Mouse (Mus musculus) heart, adult 2 months (tissue): Measurements from ENCODE around the gene Tk1. TPM values are rescaled to one million over a fixed set of nuclear protein-coding genes. Genes with fewer than 3 reads are reported as not detected.
"Not testable (repeated sequence)": the region's sequence is repeated elsewhere in the genome, so short reads cannot be mapped to it uniquely, and the experiment has no call there.

ENCODE experiments used
- DNase-seq, 2 experiments: peaks; one replicate each; pipeline ENCODE4 v3.0.0; 2021
- H3K27ac ChIP-seq: fragments of 200-600 bp; 2 replicates; pipeline ENCODE4 v1.8.1; 2022
- H3K27me3 ChIP-seq: fragments of 200-500 bp; 2 replicates; pipeline ENCODE4 v1.6.1; 2012; ENCODE audit warnings: mild to moderate bottlenecking, low read length, inconsistent platforms, mixed read lengths; ENCODE audit not compliant: control insufficient read depth, insufficient read depth
- H3K36me3 ChIP-seq: fragments of 200-500 bp; 2 replicates; pipeline ENCODE4 v1.6.1; 2012; ENCODE audit warnings: low read length, inconsistent platforms; ENCODE audit not compliant: control insufficient read depth, insufficient read depth
- H3K4me1 ChIP-seq: fragments of 200-500 bp; 2 replicates; pipeline ENCODE4 v1.6.1; 2011; ENCODE audit warnings: low read length; ENCODE audit not compliant: control insufficient read depth, insufficient read depth
- H3K4me3 ChIP-seq: fragments of 200-600 bp; 2 replicates; pipeline ENCODE4 v1.8.1; 2022
- H3K79me2 ChIP-seq: fragments of 200-500 bp; replicated peaks from 2 replicates; pipeline ENCODE4 v1.6.1; 2012; ENCODE audit warnings: mild to moderate bottlenecking, inconsistent platforms, low read length, moderate library complexity, mixed read lengths; ENCODE audit not compliant: control insufficient read depth, insufficient read depth
- H3K9ac ChIP-seq: fragments of 200-500 bp; 2 replicates; pipeline ENCODE4 v1.6.1; 2012; ENCODE audit warnings: low read depth, mild to moderate bottlenecking, control low read depth, inconsistent platforms, low read length, mixed read lengths
- CTCF ChIP-seq: fragments of 200-600 bp; IDR thresholded peaks from 2 replicates; pipeline ENCODE4 v1.8.1; 2022; ENCODE audit warnings: antibody characterized with exemption, mild to moderate bottlenecking, moderate library complexity
- EP300 ChIP-seq: fragments of 200-500 bp; IDR thresholded peaks from 2 replicates; pipeline ENCODE4 v1.6.1; 2011; ENCODE audit warnings: low read depth, low read length, control low read depth; ENCODE audit not compliant: insufficient read depth
- POLR2A ChIP-seq: fragments of 200-500 bp; IDR thresholded peaks from 2 replicates; pipeline ENCODE4 v1.6.1; 2011; ENCODE audit warnings: mild to moderate bottlenecking, low read depth, low read length, control low read depth; ENCODE audit not compliant: insufficient read depth
- WGBS: fragments of 180-500 bp; shearing (Covaris S2); methylation state at CpG from one replicate; pipeline ENCODE4 v1.1.7; 2018; 5-methylcytosine and 5-hydroxymethylcytosine counted together
- intact Hi-C: fragments of 180-260 bp; cut with DNase I; formaldehyde crosslinking; loops from one replicate; pipeline ENCODE4 v1.15.1; 2025
- polyA plus RNA-seq: library from polyadenylated mRNA; depleted of rRNA; stranded (reverse); fragments of >200 nt; gene quantifications from 2 replicates; pipeline ENCODE4 v1.2.3, GENCODE M21; 2012
- total RNA-seq, 2 experiments: library from RNA; stranded (reverse); gene quantifications; 2 replicates each; pipeline ENCODE4 v1.2.3; 2021

Gene Tk1
- total and polyA plus RNA-seq, 3 experiments = 1.9 to 3.0 (median 2.0) TPM

DNA sequence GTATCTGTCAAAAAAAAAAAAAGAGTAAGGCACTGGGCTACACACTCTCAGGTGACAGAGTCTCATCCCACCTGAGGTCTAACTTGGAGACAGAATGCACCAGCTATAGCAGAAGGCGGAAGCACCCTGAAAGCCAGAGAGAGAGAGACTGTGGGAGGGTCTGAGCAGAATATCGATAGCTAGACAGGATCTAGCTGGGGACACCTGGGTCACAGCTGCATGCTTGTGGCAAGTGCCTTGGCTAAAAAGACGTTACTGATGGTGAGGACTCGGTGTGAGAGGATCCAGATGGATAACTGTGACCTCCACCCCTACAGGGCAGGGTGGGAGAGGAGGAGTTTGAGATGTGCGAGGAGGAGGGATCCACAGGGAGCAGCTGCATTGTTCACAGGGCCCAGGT is 28.9 kb downstream of the Tk1 start:
- Histone ChIP-seq H3K36me3 (no peaks in the 10 kb centered on the region), H3K9ac (no peak overlapping the region), H3K4me1 (no peaks in the 10 kb centered on the region), H3K27me3 (no peaks in the 10 kb centered on the region), H3K4me3 (no peak overlapping the region), H3K27ac (no peak overlapping the region), H3K79me2 (no peaks in the 10 kb centered on the region)
- WGBS = 64% methylated on average over 5 of the region's 5 CpGs
- no peak for TF ChIP-seq EP300
- no peak for TF ChIP-seq POLR2A
- no peak for TF ChIP-seq CTCF
- no peak for DNase-seq
- intact Hi-C loops = no loop called here

DNA sequence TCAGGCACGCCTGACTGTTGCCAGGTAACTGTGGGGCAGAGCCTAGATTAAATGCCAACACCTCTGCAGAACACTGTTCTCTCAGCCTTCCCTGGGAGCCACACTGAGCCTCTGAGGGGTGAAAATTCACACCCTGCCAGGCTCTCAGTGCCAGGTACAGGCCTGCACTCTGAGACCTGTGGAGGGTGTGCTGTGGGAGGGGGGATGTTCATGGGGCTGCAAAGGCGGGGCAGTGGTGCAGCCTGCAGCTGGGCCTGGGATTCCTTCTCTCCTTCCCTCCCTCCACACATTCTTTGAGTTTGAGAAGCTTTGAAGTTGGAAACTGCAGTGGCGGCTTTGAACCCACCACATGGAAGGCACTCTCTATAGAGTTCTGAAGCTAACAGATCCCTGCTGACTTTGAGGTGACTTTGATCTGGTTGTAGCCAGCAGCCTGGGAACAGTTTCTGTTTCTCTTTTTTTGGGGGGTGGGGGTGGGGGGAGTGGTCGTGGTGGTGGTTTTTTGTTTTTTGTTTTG is 31.8 kb downstream of the Tk1 start:
- Histone ChIP-seq H3K4me3 (no peak overlapping the region), H3K9ac (no peak overlapping the region), H3K79me2 (no peaks in the 10 kb centered on the region), H3K36me3 (no peaks in the 10 kb centered on the region), H3K27ac (no peak overlapping the region), H3K27me3 (no peaks in the 10 kb centered on the region), H3K4me1 (no peaks in the 10 kb centered on the region; the same call in 1 of the 2 replicates)
- no peak for TF ChIP-seq POLR2A
- no peak for TF ChIP-seq EP300
- TF ChIP-seq CTCF = no peak
- intact Hi-C loops = no loop called here
- DNase-seq = no peak
- WGBS = 77% methylated on average over 4 of the region's 4 CpGs

DNA sequence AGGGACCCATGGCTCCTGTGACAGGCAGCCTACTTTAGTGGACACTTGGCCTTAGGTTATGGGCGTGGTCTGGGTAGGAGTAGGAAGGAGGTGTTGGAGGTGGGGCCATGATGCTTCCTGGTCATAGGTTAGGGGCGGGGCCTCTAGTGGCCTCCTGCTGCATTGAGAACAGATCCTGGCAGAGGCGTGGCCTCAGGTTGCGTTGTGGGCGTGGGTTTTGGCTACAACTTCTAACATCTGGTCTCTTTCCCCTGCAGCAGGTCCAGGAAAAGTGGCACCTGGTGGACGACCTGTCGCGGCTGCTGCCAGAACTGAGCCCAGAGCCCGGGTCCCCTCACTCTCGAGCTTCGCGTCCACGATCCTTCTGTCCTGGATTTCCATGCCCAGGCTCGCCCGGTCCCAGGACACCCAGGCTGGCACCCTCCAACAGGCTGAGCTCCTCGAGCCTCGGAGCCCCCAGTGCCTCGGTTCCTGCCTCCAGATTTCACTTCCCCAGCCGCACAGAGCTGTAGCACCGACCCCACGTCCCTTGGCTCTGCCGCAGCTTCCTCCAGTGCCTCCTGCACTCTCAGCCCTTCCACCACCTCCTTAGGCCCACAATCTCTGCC is 33.5 kb downstream of the Tk1 start:
- Histone ChIP-seq H3K36me3 (no peaks in the 10 kb centered on the region), H3K27me3 (no peaks in the 10 kb centered on the region), H3K27ac (no peak overlapping the region), H3K4me3 (no peak overlapping the region), H3K9ac (no peak overlapping the region), H3K4me1 (no peaks in the 10 kb centered on the region; the same call in 1 of the 2 replicates), H3K79me2 (no peaks in the 10 kb centered on the region)
- peak in 1 of 2 experiments; percentile 67 for DNase-seq
- WGBS = 55% methylated on average over 22 of the region's 22 CpGs
- intact Hi-C loops = no loop called here
- no peak for TF ChIP-seq CTCF
- no peak for TF ChIP-seq EP300
- no peak for TF ChIP-seq POLR2A

DNA sequence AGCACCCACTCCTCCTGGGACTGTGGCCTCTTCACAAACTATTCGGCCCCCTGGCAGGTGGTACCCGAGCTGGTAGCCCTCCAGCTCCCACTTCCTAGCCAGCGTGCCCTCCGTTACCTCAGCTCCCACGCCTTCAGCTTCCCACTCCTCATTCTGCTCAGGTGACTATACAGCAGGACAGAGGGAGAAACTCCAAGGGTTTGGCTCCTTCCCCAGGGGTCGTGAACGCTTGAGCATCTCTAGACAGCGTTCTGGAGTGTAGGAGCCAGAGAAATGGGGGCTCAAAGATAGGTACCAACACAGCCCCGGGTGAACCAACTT is 34.5 kb downstream of the Tk1 start:
- H3K79me2 ChIP-seq = no peaks in the 10 kb centered on the region
- 92% methylated on average over 9 of the region's 9 CpGs for WGBS
- no peak overlapping the region for H3K9ac ChIP-seq
- H3K4me3 ChIP-seq = no peak overlapping the region
- H3K27ac ChIP-seq = no peak overlapping the region
- no peaks in the 10 kb centered on the region for H3K27me3 ChIP-seq
- no peaks in the 10 kb centered on the region for H3K36me3 ChIP-seq
- no peak for TF ChIP-seq POLR2A
- TF ChIP-seq EP300 = no peak
- TF ChIP-seq CTCF = no peak
- intact Hi-C loops = no loop called here
- no peaks in the 10 kb centered on the region; the same call in 1 of the 2 replicates for H3K4me1 ChIP-seq
- no peak for DNase-seq

DNA sequence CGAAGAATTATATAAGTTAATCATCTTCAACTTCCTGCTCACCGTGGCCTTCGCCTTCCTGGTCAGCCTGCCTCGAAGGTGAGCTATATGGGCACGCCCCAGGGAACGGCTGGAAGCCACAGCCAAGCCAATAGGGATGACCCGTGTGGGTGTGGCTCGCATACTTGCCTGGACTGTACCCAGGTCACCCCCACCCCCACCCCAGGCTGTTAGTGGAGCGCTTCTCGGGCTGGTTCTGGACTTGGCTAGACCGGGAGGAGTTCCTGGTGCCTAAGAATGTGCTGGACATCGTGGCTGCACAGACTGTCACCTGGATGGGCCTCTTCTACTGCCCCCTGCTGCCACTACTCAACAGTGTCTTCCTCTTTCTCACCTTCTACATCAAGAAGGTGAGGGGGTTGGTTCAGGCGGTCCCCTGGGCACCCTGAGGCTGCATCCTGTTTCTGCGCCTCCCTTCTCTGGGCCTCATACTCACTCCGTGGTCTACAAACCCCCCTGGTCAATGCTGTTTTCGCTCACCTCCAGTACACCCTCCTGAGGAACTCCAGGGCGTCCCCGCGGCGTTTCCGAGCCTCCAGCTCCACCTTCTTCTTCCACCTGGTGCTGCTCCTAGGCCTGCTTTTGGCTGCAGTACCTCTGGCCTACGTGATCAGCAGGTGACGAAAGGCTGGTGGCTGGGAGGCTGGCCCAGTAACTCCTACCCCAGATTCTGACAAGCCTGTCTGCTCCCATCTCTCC is 35.0 kb downstream of the Tk1 start:
- H3K4me3 ChIP-seq = no peak overlapping the region
- peak in 1 of 2 experiments; percentile 27 for DNase-seq
- H3K27ac ChIP-seq = no peak overlapping the region
- 58% methylated on average over 23 of the region's 23 CpGs for WGBS
- TF ChIP-seq EP300 (no peak), POLR2A (no peak), CTCF (no peak)
- no peaks in the 10 kb centered on the region for H3K27me3 ChIP-seq
- no peaks in the 10 kb centered on the region for H3K79me2 ChIP-seq
- intact Hi-C loops = loop anchor here (1.0 kb wide), 1 partner anchor 33 kb away; no protein-coding TSS in a partner anchor
- H3K9ac ChIP-seq = no peak overlapping the region
- no peaks in the 10 kb centered on the region for H3K36me3 ChIP-seq
- H3K4me1 ChIP-seq = no peaks in the 10 kb centered on the region; the same call in 1 of the 2 replicates

DNA sequence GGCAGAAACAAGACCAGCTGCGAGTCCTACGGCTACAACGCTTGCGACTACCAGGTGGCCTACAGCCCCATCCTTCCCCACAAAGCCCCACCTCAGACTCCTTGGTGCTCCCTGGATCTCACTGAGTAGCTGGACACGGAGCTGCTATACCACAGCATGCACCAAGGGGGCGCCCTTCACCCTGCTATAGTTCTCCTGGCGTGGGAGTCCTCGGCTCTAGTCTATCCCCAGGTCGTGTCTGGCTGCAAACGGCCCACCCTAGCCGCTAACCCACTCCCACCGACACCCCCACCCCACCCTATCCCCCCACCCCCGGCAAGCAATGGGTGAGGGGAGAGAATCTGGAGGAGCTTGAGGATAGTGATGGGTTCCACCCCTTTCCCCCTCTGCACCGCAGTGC is 35.6 kb downstream of the Tk1 start:
- Histone ChIP-seq H3K4me1 (no peaks in the 10 kb centered on the region; the same call in 1 of the 2 replicates), H3K27ac (no peak overlapping the region), H3K79me2 (no peaks in the 10 kb centered on the region), H3K9ac (no peak overlapping the region), H3K4me3 (no peak overlapping the region), H3K27me3 (no peaks in the 10 kb centered on the region), H3K36me3 (no peaks in the 10 kb centered on the region)
- TF ChIP-seq POLR2A (no peak), EP300 (peak; percentile 64; the same call in 1 of the 2 replicates), CTCF (peak; percentile 97)
- 7% methylated on average over 14 of the region's 14 CpGs for WGBS
- intact Hi-C loops = loop anchor here (1.0 kb wide), 1 partner anchor 34 kb away; no protein-coding TSS in a partner anchor
- DNase-seq = peak; percentile 71 to 83

DNA sequence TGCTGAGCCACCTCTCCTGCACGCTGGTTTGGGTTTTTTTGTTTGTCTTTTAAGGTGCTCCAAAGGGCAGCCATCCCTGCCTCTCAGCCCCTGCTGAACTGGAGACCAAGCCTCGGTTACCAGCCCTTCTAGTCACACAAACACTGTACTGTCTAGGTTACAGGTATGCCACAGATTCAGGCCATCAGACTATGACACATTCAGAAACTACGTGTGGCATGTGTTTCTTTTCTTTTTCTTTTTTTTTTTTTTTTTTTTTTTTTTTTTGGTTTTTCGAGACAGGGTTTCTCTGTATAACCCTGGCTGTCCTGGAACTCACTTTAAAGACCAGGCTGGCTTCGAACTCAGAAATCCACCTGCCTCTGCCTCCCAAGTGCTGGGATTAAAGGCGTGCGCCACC is 37.4 kb downstream of the Tk1 start:
- H3K4me1 ChIP-seq, H3K79me2 ChIP-seq, H3K27ac ChIP-seq, H3K9ac ChIP-seq, H3K36me3 ChIP-seq, H3K27me3 ChIP-seq, H3K4me3 ChIP-seq, DNase-seq: not testable (repeated sequence)
- 90% methylated on average over 7 of the region's 7 CpGs for WGBS
- intact Hi-C loops = loop anchor here (5.0 kb wide), 1 partner anchor 36 kb away; no protein-coding TSS in a partner anchor
